Mouse (Mus musculus) splenic B cell, adult 2 months (primary cell): Measurements from ENCODE around the gene Ifrd2.
A peak's percentile ranks its signal among the peaks of the same experiment; 100 is the strongest.

ENCODE experiments used
- DNase-seq: peaks from one replicate; pipeline ENCODE4 v3.0.0-alpha.2; 2011; ENCODE audit warnings: low read depth, low spot score
- H3K27me3 ChIP-seq: 2 replicates; pipeline ENCODE4 v1.6.1; 2012; ENCODE audit warnings: mild to moderate bottlenecking, low read length, moderate library complexity, mixed read lengths; ENCODE audit not compliant: control insufficient read depth, poor library complexity, insufficient read depth, severe bottlenecking
- H3K36me3 ChIP-seq: 2 replicates; pipeline ENCODE4 v1.6.1; 2012; ENCODE audit warnings: mild to moderate bottlenecking, low read length, moderate library complexity, mixed read lengths; ENCODE audit not compliant: control insufficient read depth, poor library complexity, insufficient read depth, severe bottlenecking

Gene Ifrd2

DNA sequence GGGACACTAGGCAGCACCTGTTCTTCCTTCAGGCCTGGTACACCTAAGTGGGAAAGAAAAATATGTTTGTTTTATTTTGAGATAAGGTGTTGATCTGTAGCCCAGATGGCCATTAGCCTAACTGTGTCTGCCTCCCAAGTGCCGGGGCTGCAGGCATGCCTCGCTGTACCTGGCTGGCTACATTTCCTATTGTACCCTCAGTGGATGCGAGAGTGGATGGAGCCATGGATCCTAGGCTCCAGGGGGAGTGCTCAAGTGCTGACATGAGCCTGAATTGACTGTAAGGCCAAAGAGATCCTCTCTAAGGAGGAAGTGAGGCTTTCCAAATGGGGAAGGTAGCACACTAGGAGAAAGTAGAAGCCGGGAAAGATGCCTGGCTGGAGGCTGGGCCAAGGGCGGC, 39.5 kb upstream of the Ifrd2 start:
- Histone ChIP-seq H3K27me3 (no peaks in the 10 kb centered on the region), H3K36me3 (peaks cover 4% of the 10 kb centered on the region; the same call in 1 of the 2 replicates)
- no peak for DNase-seq

GRCm38 (mm10) chr9:107548820-107549219, 38.6 kb upstream of the Ifrd2 start:
- DNase-seq, result no peak
- H3K36me3 ChIP-seq, result peaks cover 2% of the 10 kb centered on the region; the same call in 1 of the 2 replicates
- H3K27me3 ChIP-seq, result no peaks in the 10 kb centered on the region

DNA sequence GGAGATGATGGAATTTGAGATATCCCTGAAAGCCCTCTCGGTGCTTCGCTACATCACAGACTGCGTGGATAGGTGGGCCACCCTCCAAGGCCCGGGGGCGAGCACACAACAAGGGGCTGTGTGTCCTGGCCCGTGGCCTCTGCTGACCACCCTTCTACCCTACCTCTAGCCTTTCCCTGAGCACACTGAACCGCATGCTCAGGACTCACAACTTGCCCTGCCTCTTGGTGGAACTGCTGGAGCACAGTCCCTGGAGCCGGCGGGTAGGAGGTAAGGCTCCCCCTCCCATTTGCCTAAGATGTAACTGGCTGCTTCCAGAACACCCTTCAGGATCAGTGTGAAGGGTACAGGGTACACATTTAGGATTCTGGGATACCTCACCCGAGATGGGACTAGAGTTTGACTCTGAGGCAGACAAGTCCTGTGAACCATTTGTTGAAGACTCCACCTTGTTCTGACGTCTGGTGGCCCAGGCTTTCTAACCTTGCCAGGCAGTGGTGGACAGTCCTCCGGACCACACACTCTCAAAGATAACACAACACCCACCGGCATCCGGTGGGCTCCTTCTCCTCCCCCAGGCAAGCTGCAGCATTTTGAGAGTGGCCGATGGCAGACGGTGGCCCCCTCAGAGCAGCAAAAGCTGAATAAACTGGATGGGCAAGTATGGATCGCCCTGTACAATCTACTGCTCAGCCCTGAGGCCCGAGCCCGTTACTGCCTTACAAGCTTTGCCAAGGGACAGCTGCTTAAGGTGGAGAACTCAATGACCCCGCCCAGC, 38.0 kb upstream of the Ifrd2 start:
- H3K36me3 ChIP-seq, result peaks cover 2% of the 10 kb centered on the region; the same call in 1 of the 2 replicates
- no peak for DNase-seq
- H3K27me3 ChIP-seq, result no peaks in the 10 kb centered on the region

GRCm38 (mm10) chr9:107550491-107551116, 36.8 kb upstream of the Ifrd2 start:
- H3K36me3 ChIP-seq, result no peaks in the 10 kb centered on the region
- no peaks in the 10 kb centered on the region for H3K27me3 ChIP-seq
- DNase-seq, result no peak

- no peaks in the 10 kb centered on the region for H3K27me3 ChIP-seq
- DNase-seq, result peak; percentile 85
- H3K36me3 ChIP-seq, result no peaks in the 10 kb centered on the region
Observed at GRCm38 (mm10) chr9:107551117-107551889, 36.1 kb upstream of the Ifrd2 start, which contains the start of gene Rassf1. Gene Rassf1 (plus strand): TSS chr9:107551555.

GRCm38 (mm10) chr9:107551890-107552355, 35.5 kb upstream of the Ifrd2 start:
- H3K36me3 ChIP-seq, result no peaks in the 10 kb centered on the region
- no peak for DNase-seq

DNA sequence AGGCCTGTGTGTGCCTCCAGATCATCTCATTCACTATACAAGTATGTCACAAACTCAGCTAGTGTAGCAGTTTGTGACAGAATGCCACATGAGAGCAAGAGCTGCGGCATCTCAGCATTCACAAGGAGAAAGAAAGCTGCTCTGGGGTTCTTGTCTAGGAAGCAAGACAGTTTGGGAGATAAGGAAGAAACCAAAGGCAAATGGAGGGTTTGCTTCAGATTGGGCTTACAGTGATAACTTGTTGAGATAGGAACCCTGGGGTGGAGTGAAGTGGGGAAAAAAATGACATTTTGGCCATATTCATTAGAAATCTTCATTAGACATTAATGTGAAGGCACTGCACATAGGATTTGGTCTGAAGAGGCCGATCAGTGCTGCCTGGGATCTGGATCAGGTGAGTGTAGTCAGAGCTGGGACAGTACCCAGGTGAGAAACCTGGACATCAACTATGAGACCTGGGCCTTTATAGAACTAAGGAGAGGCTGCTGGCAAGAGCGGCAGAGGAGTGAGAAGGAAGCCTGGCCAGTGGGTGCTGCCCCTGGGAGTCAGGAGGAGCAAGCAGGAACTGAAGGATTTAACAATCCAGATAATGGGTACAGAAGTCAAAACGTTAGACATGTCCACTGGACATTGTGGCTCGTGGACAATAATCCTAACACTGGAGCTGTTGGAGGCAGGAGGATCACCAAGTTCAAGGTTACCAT, 34.6 kb upstream of the Ifrd2 start:
- no peak for DNase-seq
- peaks cover 4% of the 10 kb centered on the region for H3K36me3 ChIP-seq

More at GRCm38 (mm10) chr9:107551890-107552355, 35.5 kb upstream of the Ifrd2 start:
- H3K27me3 ChIP-seq, result no peaks in the 10 kb centered on the region

GRCm38 (mm10) chr9:107553541-107554318, 33.7 kb upstream of the Ifrd2 start:
- Histone ChIP-seq H3K36me3 (peaks cover 10% of the 10 kb centered on the region), H3K27me3 (no peaks in the 10 kb centered on the region)
- peak; percentile 42 for DNase-seq

More for the DNA sequence above, 34.6 kb upstream of the Ifrd2 start:
- no peaks in the 10 kb centered on the region for H3K27me3 ChIP-seq

DNA sequence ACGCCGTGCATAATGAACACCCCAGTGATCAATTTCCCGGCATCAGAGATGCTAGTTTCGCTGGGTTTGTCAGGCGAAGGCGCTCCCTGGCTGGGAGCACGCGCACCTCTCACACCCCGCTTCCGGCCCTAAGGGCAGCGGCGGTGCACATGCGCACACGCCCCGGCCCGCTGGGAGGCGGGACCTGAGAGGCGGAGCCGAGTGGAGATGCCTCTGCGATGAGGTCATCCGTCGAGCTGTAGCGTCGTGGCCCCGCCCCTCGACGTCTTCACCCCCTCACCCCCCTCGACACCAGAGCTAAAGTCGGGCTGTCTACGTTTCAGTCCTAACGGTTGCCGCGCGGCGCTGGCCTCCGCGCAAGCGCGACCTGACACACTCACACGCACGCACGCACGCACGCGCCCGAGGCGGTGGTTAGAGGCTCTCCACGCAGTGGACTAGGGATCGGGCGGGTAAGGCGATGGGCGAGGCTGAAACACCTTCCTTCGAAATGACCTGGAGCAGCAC, 33.1 kb upstream of the Ifrd2 start:
- Histone ChIP-seq H3K27me3 (no peaks in the 10 kb centered on the region), H3K36me3 (peaks cover 10% of the 10 kb centered on the region)
- peak; percentile 99 for DNase-seq

GRCm38 (mm10) chr9:107555031-107555457, 32.4 kb upstream of the Ifrd2 start:
- DNase-seq, result peak; percentile 68
- H3K27me3 ChIP-seq, result no peaks in the 10 kb centered on the region
- peaks cover 12% of the 10 kb centered on the region for H3K36me3 ChIP-seq

DNA sequence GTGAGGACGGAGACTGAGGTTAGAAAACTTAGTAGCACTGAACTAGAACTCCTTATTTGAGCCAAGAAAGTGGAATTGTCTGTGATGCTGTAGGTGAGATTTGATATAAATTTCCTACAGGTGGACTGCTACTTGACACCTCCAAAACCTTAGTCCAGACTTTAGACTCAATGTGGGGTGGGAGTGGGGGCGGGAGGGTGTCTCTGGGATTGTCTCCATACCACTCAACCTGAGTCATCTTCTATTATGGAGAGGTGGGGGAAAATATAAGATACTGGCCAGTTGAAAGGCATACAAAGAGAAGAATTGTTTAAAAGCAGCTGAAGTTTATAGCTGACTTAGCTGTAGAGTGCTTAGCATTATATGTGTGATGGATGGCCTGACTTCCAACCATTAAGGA, 31.7 kb upstream of the Ifrd2 start:
- Histone ChIP-seq H3K27me3 (no peaks in the 10 kb centered on the region), H3K36me3 (peaks cover 12% of the 10 kb centered on the region)
- DNase-seq, result no peak

GRCm38 (mm10) chr9:107556346-107556745, 31.1 kb upstream of the Ifrd2 start:
- Histone ChIP-seq H3K27me3 (no peaks in the 10 kb centered on the region), H3K36me3 (peaks cover 12% of the 10 kb centered on the region)
- DNase-seq, result no peak

GRCm38 (mm10) chr9:107563029-107563581, 24.3 kb upstream of the Ifrd2 start, which contains the start of gene Tusc2:
Gene Tusc2 (plus strand): TSS chr9:107563255.
- no peaks in the 10 kb centered on the region for H3K27me3 ChIP-seq
- DNase-seq, result peak; percentile 95

More at GRCm38 (mm10) chr9:107563029-107563581, 24.3 kb upstream of the Ifrd2 start, which contains the start of gene Tusc2:
- H3K36me3 ChIP-seq, result peaks cover 5% of the 10 kb centered on the region; the same call in 1 of the 2 replicates
